Mouse (Mus musculus): Measurements from ENCODE around the gene Hectd1. TPM values are rescaled to one million over a fixed set of nuclear protein-coding genes. Genes with fewer than 3 reads are reported as not detected.

Gene Hectd1
- polyA plus RNA-seq, 1 experiment from 2014 or later, result 36.7 TPM

DNA sequence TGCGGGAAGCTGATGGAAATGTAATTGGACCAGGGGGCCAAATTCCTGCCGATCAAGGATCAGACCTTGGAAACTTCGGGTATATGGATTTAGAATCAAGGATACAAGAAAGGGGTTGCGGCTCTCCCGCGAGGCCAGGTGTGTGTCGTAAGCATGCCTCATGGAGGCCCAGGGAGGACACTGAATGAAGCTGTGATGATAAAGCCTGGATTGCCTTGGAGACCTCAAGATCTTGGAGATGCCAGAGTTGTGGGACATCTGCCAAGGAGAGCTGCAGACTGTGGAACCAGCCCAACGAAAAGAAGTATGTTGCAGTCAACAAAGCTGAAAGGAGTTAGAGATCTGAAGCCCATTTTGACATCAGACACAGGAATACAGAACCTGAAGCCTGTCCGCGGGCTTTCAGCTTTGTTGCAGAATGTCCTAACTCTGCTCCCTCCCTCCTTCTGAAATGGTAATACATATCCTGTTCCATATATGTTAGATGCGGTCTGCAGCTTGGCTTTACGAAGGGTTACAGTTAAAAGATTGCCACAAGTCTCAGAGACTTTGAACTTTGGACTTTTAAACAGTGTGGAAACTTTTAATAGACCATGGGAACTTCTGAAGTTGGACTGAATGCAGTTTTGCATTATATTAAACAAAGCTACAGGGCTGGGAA is 73.3 kb downstream of the Hectd1 start:
- H3K4me3 ChIP-seq (replicated peaks; ENCODE audit: low read length), result no peak overlapping the region
- ATAC-seq (ENCODE audit: insufficient read depth, low FRiP score), result no peak
- H3K9me3 ChIP-seq (replicated peaks; ENCODE audit: control insufficient read depth, low read length), result no peaks in the 10 kb centered on the region
- H3K4me1 ChIP-seq (ENCODE audit: control insufficient read depth, insufficient read depth, low read length), result no peaks in the 10 kb centered on the region
- peaks cover 35% of the 10 kb centered on the region for H3K36me3 ChIP-seq (ENCODE audit: control insufficient read depth, insufficient read depth, low read length)
- no peaks in the 10 kb centered on the region for H3K27me3 ChIP-seq (ENCODE audit: control insufficient read depth, insufficient read depth, low read length)
- H3K4me2 ChIP-seq (ENCODE audit: low read depth, low read length), result no peak overlapping the region
- 92% methylated on average over 12 of the region's 12 CpGs for WGBS
- 0 out of 2 replicates have a peak overlapping the region, but pooled peaks have one; percentile 48 for H3K27ac ChIP-seq (ENCODE audit: low read length)
- H3K9ac ChIP-seq (ENCODE audit: low read length), result no peak overlapping the region

DNA sequence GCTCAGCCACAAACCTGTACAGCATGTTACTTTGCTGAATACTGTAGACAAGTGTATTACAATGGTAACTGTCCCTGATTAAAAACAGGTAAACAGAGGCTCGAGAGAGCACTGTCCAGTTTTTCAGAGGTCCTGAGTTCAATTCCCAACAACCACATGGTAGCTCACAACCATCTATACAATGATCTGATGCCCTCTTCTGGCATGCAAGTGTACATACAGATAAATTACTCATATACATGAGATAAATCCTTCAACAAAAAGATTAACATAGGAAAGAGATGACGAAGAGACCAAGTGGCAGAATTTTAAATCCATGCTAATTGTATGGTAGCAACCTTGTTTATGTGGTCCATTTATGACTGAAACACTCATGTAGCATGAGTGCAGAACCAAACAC is 82.0 kb downstream of the Hectd1 start:
- Histone ChIP-seq H3K4me2 (ENCODE audit: low read depth, low read length) (no peak overlapping the region), H3K36me3 (ENCODE audit: control insufficient read depth, insufficient read depth, low read length) (peaks cover 42% of the 10 kb centered on the region), H3K4me3 (replicated peaks; ENCODE audit: low read length) (no peak overlapping the region), H3K4me1 (ENCODE audit: control insufficient read depth, insufficient read depth, low read length) (no peaks in the 10 kb centered on the region), H3K27ac (ENCODE audit: low read length) (no peak overlapping the region), H3K27me3 (ENCODE audit: control insufficient read depth, insufficient read depth, low read length) (no peaks in the 10 kb centered on the region), H3K9ac (ENCODE audit: low read length) (no peak overlapping the region), H3K9me3 (replicated peaks; ENCODE audit: control insufficient read depth, low read length) (no peaks in the 10 kb centered on the region)
- ATAC-seq (ENCODE audit: insufficient read depth, low FRiP score), result no peak
- 78% methylated on average over 2 of the region's 2 CpGs for WGBS

DNA sequence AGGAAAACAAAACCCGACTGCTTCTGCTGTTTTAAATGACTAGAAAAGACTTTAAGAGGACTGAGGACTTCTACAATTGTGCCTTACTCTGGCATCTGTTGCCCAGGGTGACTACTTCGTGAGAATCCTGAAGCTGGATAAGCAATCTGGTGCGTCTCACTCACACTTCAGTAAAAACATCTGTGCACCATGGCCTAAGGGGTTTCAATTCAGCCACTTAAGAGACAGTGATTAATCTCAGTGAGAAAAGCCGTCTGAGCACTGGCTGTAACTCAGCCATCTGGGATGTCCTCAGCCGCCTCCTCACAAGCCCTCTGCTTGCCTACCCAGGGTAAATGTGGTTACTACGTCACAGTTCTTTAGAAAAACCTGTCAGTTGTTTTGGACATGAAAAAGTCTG is 84.4 kb downstream of the Hectd1 start:
- Histone ChIP-seq H3K36me3 (ENCODE audit: control insufficient read depth, insufficient read depth, low read length) (peaks cover 30% of the 10 kb centered on the region), H3K4me2 (ENCODE audit: low read depth, low read length) (no peak overlapping the region), H3K9me3 (replicated peaks; ENCODE audit: control insufficient read depth, low read length) (no peaks in the 10 kb centered on the region), H3K27me3 (ENCODE audit: control insufficient read depth, insufficient read depth, low read length) (no peaks in the 10 kb centered on the region), H3K4me1 (ENCODE audit: control insufficient read depth, insufficient read depth, low read length) (no peaks in the 10 kb centered on the region), H3K4me3 (replicated peaks; ENCODE audit: low read length) (no peak overlapping the region), H3K9ac (ENCODE audit: low read length) (no peak overlapping the region), H3K27ac (ENCODE audit: low read length) (no peak overlapping the region)
- no peak for ATAC-seq (ENCODE audit: insufficient read depth, low FRiP score)
- 54% methylated on average over 6 of the region's 6 CpGs for WGBS

DNA sequence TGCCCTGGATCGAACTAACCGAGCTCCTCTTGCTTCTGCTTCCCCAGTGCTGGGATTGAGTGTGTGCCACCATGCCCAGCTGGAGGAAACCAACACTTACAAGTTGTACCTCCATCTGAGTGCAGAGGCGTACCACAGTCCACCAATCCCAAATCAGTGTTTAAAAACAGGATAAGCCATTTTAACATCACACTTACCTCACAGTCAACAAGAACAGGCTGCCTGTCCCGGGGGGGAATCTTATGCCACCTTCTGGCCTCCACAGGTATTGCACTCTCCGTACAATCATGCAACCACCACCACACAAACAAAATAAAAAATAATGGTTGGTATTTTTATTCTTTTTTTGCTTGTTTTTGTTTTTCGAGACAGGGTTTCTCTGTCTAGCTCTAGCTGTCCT is 87.6 kb downstream of the Hectd1 start:
- Histone ChIP-seq H3K27me3 (ENCODE audit: control insufficient read depth, insufficient read depth, low read length) (no peaks in the 10 kb centered on the region), H3K9me3 (replicated peaks; ENCODE audit: control insufficient read depth, low read length) (no peaks in the 10 kb centered on the region), H3K4me2 (ENCODE audit: low read depth, low read length) (no peak overlapping the region), H3K27ac (ENCODE audit: low read length) (no peak overlapping the region), H3K4me3 (replicated peaks; ENCODE audit: low read length) (no peak overlapping the region), H3K36me3 (ENCODE audit: control insufficient read depth, insufficient read depth, low read length) (peaks cover 22% of the 10 kb centered on the region; the same call in 1 of the 2 replicates), H3K4me1 (ENCODE audit: control insufficient read depth, insufficient read depth, low read length) (no peaks in the 10 kb centered on the region), H3K9ac (ENCODE audit: low read length) (no peak overlapping the region)
- ATAC-seq (ENCODE audit: insufficient read depth, low FRiP score), result no peak
- WGBS, result 86% methylated on average over 6 of the region's 6 CpGs

DNA sequence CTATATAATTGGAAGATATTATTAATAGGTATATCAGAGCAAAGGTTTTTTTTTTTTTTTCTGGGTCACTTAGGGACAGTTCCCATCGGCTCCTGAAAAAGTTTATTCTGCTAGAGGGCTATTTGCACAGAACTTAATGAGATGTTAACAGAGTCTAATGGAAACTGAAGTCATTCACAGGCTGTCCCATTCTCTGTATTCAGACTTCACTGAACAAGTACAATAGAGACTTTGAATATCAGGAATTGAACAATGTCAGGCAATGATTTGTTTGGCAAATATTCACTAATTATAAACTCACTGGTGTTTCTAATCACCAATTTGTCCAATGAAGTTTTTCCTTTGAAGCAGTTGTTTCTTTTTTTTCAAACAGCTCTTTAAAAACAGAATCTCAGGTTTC is 92.5 kb downstream of the Hectd1 start:
- H3K27ac ChIP-seq (ENCODE audit: low read length), result no peak overlapping the region
- H3K4me2 ChIP-seq (ENCODE audit: low read depth, low read length), result no peak overlapping the region
- no peaks in the 10 kb centered on the region for H3K27me3 ChIP-seq (ENCODE audit: control insufficient read depth, insufficient read depth, low read length)
- no peaks in the 10 kb centered on the region for H3K9me3 ChIP-seq (replicated peaks; ENCODE audit: control insufficient read depth, low read length)
- peaks cover 28% of the 10 kb centered on the region for H3K4me1 ChIP-seq (ENCODE audit: control insufficient read depth, insufficient read depth, low read length)
- no peak overlapping the region for H3K9ac ChIP-seq (ENCODE audit: low read length)
- no peak overlapping the region for H3K4me3 ChIP-seq (replicated peaks; ENCODE audit: low read length)
- H3K36me3 ChIP-seq (ENCODE audit: control insufficient read depth, insufficient read depth, low read length), result no peaks in the 10 kb centered on the region
- 46% methylated on average over 1 of the region's 1 CpGs for WGBS
- ATAC-seq (ENCODE audit: insufficient read depth, low FRiP score), result no peak

DNA sequence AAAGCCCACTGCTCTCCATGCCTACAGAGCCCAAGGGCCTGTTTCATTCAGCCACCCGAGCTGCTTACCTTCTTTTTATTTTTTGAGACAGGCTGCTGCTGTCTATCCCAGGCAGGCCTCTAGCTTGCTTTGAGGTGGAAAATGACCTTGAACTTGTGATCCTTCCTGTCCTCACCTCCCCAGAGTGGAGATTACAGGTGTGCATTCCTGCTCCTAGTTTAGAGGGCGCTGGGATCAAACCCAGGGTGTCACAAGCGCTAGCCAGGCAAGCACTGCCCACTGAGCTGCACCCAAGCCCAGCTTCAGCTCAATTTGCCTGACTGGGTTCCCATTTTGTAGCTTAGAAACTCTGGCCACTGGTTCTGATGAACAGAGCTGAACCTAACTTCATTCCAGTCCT is 93.0 kb downstream of the Hectd1 start:
- Histone ChIP-seq H3K9me3 (replicated peaks; ENCODE audit: control insufficient read depth, low read length) (no peaks in the 10 kb centered on the region), H3K9ac (ENCODE audit: low read length) (peak overlapping the region; percentile 23; the same call in 1 of the 2 replicates), H3K4me1 (ENCODE audit: control insufficient read depth, insufficient read depth, low read length) (peaks cover 28% of the 10 kb centered on the region), H3K27ac (ENCODE audit: low read length) (peak overlapping the region; percentile 85), H3K27me3 (ENCODE audit: control insufficient read depth, insufficient read depth, low read length) (no peaks in the 10 kb centered on the region), H3K36me3 (ENCODE audit: control insufficient read depth, insufficient read depth, low read length) (no peaks in the 10 kb centered on the region), H3K4me3 (replicated peaks; ENCODE audit: low read length) (no peak overlapping the region), H3K4me2 (ENCODE audit: low read depth, low read length) (no peak overlapping the region)
- no peak for ATAC-seq (ENCODE audit: insufficient read depth, low FRiP score)
- 56% methylated on average over 3 of the region's 3 CpGs for WGBS

DNA sequence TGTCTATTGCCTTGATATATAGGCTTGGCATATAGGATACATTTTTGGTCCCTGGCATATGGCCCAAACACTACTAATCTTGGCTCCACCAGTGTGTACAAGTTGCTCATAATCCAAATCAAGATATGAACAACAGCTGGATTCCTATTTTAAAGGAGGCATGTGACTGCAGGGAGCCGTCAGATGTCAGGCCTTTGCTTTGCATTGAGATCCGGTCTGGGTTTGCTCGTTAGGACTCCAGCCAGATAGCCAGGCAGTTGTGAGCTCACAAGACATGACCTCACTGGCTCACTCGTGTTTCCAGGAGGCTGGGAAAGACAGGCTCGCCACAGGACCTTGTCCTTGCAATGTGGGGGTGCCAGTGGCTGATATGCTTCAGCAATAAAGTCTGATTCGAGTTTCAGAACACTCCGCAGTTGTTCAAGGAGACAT is 93.5 kb downstream of the Hectd1 start:
- no peak overlapping the region for H3K4me3 ChIP-seq (replicated peaks; ENCODE audit: low read length)
- H3K27me3 ChIP-seq (ENCODE audit: control insufficient read depth, insufficient read depth, low read length), result no peaks in the 10 kb centered on the region
- no peaks in the 10 kb centered on the region for H3K36me3 ChIP-seq (ENCODE audit: control insufficient read depth, insufficient read depth, low read length)
- 32% methylated on average over 7 of the region's 7 CpGs for WGBS
- peak; percentile 76 for ATAC-seq (ENCODE audit: insufficient read depth, low FRiP score)
- no peak overlapping the region for H3K4me2 ChIP-seq (ENCODE audit: low read depth, low read length)
- H3K4me1 ChIP-seq (ENCODE audit: control insufficient read depth, insufficient read depth, low read length), result peaks cover 28% of the 10 kb centered on the region
- H3K9ac ChIP-seq (ENCODE audit: low read length), result peak overlapping the region; percentile 23; the same call in 1 of the 2 replicates
- peak overlapping the region; percentile 85 for H3K27ac ChIP-seq (ENCODE audit: low read length)
- H3K9me3 ChIP-seq (replicated peaks; ENCODE audit: control insufficient read depth, low read length), result no peaks in the 10 kb centered on the region

DNA sequence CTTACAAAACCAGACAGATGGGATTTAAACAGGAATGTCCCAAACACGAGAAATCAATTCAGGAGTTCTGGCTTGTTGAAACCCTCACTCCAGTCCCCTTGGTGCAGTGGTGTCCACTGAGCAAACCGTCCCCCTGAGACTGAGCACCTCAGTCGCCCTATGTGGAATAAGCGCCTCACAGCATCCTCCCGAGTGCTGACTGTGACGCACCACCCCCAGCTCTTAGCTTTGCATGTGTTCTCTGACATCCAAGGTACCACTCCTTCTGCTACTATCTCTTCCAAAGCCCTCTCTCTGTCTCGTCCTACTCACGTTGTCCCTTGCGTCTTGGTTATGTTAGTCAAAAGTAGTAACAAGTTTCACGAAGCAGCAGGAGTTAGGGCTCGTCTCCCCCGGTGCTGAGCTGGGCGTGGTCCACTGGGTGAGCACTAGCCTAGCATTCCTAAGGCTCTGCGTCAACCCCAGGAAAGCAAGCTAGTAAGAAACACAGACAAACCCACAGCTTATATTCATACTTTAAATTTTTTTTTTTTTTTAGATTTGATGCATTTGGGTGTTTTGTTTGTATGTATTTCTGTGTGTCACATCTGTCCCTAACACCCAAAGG is 94.6 kb downstream of the Hectd1 start:
- H3K9ac ChIP-seq (ENCODE audit: low read length), result peak overlapping the region; percentile 8; the same call in 1 of the 2 replicates
- H3K4me3 ChIP-seq (replicated peaks; ENCODE audit: low read length), result peak overlapping the region; percentile 14; the same call in 1 of the 2 replicates
- H3K36me3 ChIP-seq (ENCODE audit: control insufficient read depth, insufficient read depth, low read length), result no peaks in the 10 kb centered on the region
- WGBS, result 42% methylated on average over 14 of the region's 14 CpGs
- peak overlapping the region; percentile 85 for H3K27ac ChIP-seq (ENCODE audit: low read length)
- peak overlapping the region; percentile 35 for H3K4me2 ChIP-seq (ENCODE audit: low read depth, low read length)
- H3K4me1 ChIP-seq (ENCODE audit: control insufficient read depth, insufficient read depth, low read length), result peaks cover 28% of the 10 kb centered on the region
- ATAC-seq (ENCODE audit: insufficient read depth, low FRiP score), result peak; percentile 78
- H3K9me3 ChIP-seq (replicated peaks; ENCODE audit: control insufficient read depth, low read length), result no peaks in the 10 kb centered on the region
- H3K27me3 ChIP-seq (ENCODE audit: control insufficient read depth, insufficient read depth, low read length), result no peaks in the 10 kb centered on the region

DNA sequence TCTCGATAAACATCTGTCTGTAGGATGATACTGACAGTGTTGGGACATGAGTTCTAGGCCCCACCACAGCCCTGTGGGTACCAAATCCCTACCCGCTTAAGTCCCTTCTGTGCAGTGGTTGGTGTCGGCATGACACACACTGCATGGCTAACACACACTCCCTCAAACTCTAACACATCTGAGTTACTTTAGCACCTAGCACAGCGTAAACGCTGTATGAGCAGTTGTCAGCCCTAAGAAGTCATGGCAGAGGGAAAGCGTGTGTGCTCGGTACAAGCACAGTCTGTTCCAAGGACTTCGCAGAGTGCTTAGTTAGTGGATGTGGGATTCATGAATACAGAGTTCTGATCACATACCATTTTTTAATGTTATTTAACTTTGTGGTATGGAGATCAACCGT is 99.5 kb downstream of the Hectd1 start:
- 89% methylated on average over 9 of the region's 9 CpGs for WGBS
- Histone ChIP-seq H3K27me3 (ENCODE audit: control insufficient read depth, insufficient read depth, low read length) (no peaks in the 10 kb centered on the region), H3K4me2 (ENCODE audit: low read depth, low read length) (no peak overlapping the region), H3K4me3 (replicated peaks; ENCODE audit: low read length) (no peak overlapping the region), H3K9ac (ENCODE audit: low read length) (no peak overlapping the region), H3K36me3 (ENCODE audit: control insufficient read depth, insufficient read depth, low read length) (no peaks in the 10 kb centered on the region), H3K4me1 (ENCODE audit: control insufficient read depth, insufficient read depth, low read length) (peaks cover 16% of the 10 kb centered on the region), H3K9me3 (replicated peaks; ENCODE audit: control insufficient read depth, low read length) (no peaks in the 10 kb centered on the region), H3K27ac (ENCODE audit: low read length) (peak overlapping the region; percentile 80; the same call in 1 of the 2 replicates)
- no peak for ATAC-seq (ENCODE audit: insufficient read depth, low FRiP score)

Measured in stomach, embryonic 16.5 days (tissue).